Mouse (Mus musculus): ENCODE results near the gene Spef2.
"Not testable (repeated sequence)": the region's sequence is repeated elsewhere in the genome, so short reads cannot be mapped to it uniquely, and the experiment has no call there.

Gene Spef2

DNA sequence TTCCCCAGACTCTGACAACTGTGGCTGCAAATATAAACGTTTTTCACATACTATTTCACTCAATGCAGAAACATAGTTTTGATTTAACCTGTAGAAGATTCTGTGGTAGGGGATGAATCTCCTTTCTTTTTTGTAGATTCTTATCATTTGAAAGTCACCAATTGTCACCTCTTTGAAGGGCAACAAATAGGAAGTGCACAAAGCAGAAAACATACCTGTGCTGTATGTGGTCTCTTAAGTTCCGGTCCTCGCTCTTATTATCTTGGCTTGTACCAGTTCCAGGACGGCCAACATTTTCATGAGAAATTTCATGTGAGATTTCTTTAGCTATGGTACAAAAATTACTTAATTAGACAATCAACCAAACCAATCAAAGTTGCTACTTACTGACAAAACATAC, 80.1 kb downstream of the Spef2 start:
- in situ Hi-C loops (cut with MboI, MseI), result no loop called here

DNA sequence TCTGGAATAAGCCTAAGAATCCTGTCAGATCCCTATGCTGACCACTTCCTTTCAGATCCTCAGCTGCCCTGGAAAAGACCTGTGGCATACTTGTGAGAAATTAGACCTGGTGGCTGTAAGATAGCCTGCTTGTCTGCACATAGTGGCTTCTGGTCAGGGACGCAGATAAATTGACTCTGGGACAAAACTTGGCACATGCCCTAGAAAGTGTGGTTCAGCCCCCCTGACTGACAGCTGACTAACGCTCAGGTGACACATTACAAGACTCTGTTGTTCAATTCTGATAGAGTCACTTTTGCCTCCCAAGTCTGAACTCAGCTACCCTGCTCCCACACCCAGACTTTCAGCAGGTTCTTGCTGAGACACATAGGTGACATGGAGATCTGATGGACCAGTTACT, 83.7 kb downstream of the Spef2 start:
- in situ Hi-C loops (cut with MboI, MseI), result not testable (repeated sequence)

DNA sequence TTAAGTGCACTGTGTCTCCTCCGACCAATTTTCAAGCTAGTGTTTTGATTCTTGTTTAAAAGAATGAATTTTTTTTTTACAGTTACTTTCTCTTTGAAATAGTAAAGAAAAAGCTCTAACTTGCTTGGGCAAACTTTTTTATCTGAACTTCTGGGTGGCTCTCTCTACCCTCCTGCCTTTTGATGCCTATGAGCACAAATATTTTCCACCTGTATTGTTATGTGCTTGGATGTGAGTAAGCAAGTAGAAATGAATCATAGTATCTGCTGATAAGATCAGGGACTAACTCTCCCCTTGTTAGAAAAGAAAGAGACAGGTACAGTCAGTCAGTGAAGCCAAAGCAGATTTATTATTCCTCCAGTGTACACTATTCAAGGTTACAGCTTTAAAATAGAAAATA, 87.5 kb downstream of the Spef2 start:
- in situ Hi-C loops (cut with MboI, MseI), result no loop called here

DNA sequence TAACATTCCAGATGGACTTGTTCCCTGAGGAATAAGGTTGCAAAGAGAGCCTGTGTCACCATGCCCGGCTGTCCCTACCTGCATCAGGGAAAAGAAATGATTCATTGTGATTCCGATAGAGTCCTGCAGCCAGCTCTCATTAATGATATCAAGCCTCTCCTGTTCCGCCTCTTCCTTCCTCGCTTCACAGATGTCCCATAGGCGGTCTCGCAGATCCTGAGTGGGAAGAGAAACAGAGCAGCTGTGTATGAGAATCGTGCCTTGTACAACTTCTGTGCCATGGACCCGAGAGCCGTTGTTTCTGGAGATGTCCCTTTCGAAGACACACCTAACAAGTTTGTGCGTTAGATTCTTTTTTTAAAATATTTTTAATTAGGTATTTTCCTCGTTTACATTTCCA, 114.2 kb downstream of the Spef2 start:
- in situ Hi-C loops (cut with MboI, MseI), result no loop called here

DNA sequence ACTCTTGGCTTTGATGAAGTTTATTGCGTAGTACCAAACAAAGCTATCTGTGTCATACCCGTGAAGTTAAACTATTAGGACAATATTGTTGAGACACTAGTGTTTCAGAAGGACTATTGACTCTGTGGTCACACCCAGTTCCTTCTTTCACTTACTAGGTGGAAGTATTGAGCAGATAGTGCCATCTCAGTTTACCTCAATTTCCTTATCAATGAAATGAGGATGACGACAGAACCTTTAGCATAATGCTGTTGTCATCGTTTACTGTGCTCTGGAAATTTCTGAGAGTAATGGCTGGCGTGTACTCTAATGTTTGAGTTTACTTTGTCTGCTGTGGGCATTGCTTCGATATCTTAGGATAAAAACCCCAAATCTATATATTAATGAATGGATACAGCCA, 117.0 kb downstream of the Spef2 start:
- in situ Hi-C loops (cut with MboI, MseI), result no loop called here

DNA sequence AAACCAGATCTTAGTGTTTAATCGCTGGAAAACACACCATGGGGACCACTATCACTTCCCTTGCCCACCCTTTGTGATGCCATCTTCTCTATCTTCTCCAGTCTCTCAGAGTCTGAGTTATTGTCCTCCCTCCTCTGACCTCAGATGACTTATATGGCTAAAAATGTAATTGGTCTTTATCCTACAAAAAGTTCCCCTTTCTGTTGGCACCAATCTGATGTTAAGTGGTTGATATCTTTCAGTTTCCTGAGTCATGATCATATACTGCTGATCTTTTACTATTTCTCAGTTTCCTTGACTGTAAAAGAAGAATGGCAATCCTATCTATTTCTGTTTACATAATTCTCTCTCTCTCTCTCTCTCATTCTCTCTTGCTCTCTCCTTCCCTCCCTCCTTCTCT, 119.0 kb downstream of the Spef2 start:
- in situ Hi-C loops (cut with MboI, MseI), result no loop called here

DNA sequence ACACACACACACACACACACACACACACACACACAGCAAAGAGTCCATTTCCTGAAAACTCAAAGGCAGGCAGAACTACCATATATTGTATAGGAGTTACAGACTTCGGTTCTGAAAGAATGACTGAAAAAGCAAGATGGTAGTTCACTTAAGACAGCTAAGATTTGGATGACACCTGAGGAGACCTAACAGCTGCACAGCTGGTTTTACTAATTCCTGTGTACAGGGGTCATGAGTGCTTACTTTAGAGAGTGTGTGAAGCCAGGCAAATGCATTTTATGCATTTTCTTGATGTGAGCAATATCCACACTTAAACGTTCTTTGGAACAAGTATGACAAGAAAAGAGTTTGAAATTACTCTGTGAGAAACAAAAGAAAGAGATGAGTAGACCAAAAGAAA, 124.0 kb downstream of the Spef2 start:
- in situ Hi-C loops (cut with MboI, MseI), result no loop called here

DNA sequence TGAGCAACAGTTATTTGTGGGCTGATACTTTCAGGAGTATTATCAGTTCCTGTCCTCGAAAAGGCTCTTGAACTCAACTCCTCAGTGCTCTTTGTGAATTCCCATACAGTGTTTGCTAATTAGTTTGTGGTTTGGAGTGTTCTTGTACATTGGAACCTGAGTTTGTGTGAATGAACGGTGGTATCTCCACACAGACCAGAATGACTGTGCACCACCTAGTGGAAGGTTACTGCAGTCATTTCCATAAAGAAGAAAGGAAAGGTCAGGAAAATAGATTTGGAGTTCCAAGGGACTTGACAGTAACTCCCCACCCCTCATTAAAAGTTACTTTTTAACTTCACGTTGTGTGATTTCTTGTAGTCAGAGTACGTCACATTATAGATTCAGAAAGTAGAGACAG, 140.5 kb downstream of the Spef2 start:
- in situ Hi-C loops (cut with MboI, MseI), result loop anchor here (5.0 kb wide), 1 partner anchor 44 kb away; no protein-coding TSS in a partner anchor

DNA sequence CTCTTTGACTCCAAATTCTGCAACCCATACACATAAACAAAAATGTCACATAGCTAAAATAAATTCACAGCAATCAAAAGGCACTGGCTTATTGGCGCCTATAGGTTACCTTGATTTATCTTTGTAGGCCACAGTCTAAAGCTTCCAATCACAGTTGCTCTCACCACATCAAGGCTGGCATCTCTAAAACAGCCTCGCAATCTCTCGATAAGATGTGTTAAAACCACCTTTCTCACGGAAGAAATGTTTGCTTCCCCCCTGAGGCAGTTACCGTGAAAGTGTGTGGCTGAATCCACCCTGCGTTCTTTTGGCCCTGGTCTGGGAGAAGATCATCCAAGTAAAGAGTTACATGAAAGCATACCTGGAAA, 148.6 kb downstream of the Spef2 start:
- in situ Hi-C loops (cut with MboI, MseI), result no loop called here

DNA sequence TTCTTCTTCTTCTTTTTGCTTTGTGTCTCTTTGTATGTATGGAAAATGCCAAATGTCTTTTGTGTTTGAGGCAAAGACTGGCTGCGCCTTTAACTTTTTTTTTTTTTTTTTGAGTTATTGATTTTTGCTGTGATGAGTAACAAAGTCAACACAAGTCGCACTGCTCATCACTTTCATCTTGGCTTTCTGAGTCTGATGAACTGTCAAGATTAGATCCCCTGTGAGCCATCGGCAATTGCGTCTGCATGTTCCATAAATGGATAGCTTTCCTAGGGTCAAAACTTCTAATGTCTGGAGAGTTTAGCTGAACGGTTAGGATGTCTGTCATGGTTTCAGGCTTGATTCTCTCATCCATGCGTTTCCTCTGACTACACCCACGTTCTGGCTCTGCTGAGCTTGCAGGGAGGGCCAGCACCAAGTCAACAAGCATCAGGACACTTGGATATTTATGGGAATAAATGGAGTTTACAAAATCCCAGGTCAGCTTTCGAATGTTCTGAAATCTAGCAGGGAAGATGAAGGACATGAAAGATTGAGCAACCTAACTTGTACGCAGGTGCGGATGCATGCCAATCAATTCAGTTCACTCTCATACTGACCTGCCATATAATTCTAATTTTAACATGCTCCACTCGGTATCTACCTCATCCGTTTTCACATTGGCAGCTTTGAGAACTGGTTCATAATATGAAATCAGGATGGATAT, 149.1 kb downstream of the Spef2 start:
- in situ Hi-C loops (cut with MboI, MseI), result no loop called here

DNA sequence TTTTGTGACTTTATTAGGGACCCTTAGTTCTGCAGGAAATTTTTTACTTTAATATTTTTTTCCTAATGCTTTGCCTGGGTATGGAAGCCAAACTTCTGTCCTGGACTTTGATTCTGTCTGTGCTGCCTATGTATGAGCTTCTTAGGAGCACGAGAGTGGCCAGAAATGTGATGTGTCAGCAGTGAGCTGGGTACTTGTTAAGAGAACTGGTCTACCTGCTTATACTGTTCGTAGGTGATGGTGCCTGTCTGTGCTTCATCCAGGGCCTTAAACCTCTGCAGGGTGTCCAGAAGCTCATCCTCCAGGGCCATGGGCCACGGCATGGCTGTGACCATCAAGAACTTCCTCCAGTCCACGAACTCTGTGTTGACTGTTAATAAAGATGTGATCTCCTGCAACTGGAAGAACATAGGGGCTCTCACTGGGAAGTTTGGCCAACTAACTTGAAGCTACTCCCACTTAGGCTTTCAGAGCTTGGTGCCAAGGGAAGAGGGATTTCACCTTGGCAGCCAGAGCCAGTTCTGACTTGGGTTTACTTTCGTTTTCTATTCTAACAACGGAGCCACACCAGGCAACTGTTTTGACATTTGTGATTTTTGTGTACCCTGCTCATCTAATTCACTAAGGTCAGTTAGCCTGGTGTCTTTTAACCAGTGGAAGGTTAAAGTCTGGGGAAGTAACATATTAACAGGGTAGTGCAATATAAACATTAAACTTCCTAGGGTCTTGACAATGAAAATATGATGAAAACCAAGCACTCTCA, 152.2 kb downstream of the Spef2 start:
- in situ Hi-C loops (cut with MboI, MseI), result no loop called here

DNA sequence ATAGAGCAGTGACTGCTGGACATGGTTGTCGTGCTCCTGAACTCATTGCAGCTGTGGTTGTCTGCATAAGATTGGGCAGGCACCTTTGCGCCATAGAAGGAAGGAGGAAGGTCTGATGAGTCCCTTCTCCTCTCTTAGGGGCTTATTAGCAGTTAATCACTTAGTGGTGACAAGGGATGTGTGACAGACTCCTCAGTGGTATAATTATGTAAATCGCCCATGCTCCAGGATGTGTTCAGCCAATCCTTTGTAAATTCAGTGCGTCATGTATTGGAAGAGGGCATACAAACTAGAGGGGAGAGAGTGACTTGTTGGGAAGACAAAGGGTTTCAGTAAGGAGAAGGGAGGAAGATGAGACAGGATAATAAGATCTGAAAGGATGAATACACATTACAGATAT, 158.7 kb downstream of the Spef2 start:
- in situ Hi-C loops (cut with MboI, MseI), result no loop called here

DNA sequence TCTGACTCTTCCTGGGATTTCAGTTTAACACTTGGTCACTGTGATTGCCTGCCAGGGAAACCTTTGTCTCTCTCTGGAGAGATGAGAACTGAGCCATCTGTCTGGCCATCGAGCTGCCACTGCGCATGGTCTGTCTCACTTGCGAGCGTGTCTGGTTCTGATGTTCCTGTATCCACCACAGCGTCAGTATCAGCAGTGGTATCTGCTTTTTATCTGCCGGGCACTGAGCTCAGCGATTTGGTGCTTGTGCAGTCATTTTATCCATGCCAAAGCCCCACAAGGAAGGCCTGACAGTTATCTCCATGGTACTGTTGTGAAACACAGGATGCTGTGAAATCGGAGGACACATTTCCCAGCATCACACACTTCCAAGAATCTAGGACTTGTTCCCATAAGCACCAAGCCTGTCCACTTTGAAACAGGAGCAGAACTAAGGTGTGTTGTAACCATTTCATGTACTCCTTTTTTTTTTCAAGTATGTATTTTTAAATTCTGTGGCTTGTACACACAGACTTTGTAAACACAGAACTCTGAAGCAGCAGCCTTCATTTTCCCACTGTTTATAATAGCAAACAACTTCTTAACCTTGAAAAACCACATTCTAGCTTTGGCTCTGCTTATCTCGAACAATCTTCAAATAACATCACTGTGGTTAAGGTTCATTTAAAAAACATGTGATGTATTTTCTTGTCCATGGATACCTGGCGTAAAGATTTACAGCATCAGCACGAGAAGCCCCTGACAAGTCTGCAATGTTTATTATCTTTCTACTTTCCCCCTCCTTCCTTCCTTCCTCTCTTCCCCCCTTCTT, 168.0 kb downstream of the Spef2 start:
- in situ Hi-C loops (cut with MboI, MseI), result no loop called here

DNA sequence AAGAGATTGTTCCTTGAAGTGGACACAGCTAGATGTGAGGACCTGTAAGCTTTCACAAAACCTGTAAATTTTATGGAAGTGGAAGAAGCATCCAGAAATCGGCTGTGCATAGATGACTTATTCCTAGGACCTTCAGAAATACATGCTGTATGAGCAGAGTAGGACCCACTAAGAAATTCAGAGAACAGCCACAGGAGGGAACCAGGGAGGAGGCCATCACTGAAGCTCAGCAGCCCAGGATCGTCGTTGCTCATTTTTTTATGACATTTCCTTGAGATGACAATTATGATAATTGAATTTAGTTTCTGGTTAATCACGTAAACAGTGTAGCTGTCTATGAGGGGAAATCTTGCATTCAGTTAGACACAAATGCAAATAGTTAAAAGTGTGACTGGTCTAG, 171.4 kb downstream of the Spef2 start:
- in situ Hi-C loops (cut with MboI, MseI), result loop anchor here (5.0 kb wide), 1 partner anchor 115 kb away; no protein-coding TSS in a partner anchor

DNA sequence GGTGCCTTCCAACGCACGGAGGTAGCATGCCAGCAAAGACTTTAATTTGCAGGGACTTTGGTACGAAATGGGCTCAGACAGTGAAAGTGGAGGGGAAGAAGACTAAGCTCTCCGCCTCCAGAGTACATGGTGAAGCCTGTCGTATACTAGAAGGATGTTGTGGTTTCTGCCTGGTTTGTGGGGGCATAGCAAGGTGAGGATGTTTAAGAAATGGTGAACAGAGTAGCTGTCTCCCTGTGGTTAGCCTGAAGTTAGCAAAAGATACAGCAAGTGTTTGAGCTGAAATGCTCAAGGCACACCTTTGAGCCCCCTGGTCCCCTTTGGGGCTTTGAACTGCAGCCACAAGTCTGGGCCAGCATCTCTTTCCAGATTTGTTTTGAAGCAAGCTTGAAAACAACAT, 173.9 kb downstream of the Spef2 start:
- in situ Hi-C loops (cut with MboI, MseI), result loop anchor here (5.0 kb wide), 1 partner anchor 112 kb away; no protein-coding TSS in a partner anchor

DNA sequence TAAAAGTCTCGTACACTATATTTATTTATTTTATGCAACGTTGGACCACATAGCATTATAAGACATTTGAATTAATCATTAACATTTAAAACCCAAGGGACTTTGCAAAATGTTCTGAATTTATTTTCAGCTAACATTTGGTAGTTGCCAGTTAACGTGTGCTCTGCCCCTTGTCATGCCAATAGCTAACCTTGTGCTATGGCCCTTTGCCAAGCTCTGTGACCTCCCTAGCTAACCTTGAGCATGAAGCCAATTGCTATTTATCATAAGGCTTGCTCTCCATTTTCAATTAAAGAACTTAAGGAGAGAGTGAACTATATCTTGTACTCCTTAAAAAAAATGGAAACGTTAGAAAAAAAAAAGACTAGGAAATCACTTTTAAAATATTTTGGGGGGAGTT, 175.3 kb downstream of the Spef2 start:
- in situ Hi-C loops (cut with MboI, MseI), result no loop called here

DNA sequence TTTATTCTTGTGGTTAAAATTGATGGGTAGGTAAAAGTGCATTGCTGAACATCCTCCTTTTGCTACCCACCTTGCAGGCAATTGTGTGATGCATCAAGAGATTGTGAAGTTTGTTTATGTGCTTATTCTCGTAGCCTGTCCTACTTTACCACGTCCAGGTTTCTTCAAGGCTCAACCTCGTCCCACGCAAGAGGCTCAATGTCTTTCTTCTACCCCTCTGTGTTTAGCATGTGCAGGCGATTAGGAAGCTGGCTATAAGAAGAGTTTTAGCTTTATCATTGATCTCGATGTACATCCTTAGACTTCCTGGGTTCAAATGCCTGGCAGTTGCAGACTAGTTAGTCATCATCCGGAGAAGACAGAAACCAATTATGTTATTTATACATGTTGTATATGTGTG, 176.0 kb downstream of the Spef2 start:
- in situ Hi-C loops (cut with MboI, MseI), result no loop called here

DNA sequence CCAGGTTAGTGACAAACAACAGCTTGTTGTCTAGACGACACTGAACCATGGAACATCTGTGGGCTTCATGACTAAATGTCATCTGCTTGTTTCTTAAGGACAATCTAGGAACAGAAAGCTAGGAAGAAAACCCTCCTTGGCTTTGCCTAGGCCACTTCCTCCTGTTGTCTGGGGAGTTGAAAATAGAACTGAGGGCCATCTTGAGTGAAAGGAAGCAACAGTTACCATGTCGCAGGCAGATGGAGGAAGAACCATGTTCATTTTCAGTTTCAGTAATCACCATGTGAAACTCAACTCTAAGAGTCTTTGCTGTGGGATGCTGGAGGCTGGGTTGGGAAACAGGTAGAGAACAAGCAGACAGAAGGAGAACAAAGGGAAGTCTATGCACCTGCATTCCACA, 176.8 kb downstream of the Spef2 start:
- in situ Hi-C loops (cut with MboI, MseI), result no loop called here

DNA sequence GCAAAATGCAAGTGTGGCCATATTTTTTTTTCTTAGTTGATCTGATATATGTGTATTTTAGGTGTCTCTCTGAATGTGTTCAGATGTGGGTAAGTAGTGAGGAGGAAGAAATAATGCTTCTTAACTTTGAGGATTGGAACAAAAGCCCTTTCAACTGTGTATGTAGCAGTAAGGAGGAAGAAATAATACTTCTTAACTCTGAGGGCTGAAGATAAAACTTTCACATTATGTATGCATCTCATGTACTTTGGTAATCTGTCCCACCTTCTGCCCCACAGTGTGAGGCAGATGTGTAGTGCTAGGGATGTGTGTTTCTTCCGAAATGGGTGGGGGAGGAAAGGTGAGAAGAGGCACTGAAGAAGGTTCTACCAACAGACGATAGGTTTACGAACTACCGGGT, 181.4 kb downstream of the Spef2 start:
- in situ Hi-C loops (cut with MboI, MseI), result loop anchor here (5.0 kb wide), 2 partner anchors 35 to 740 kb away; partner anchors contain the start of gene Il7r

DNA sequence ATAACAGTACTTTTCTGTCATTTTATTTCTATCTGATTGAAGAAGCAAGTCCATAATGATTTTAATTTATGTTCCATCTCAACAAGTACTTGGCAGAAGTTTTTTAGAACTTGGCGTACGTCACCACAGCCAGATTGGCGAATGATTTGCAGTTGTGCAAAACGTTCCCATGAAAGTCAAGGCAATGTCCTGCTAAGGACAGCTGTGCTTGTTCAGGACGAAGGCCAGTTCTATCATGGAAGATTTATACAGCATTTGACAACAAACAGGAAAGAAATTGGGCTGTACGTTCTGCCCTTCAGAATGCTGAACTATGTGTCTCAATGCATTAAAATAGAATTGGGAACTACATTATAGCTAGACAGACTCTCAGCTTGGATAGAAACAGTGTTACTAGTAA, 183.3 kb downstream of the Spef2 start:
- in situ Hi-C loops (cut with MboI, MseI), result loop anchor here (5.0 kb wide), 2 partner anchors 33 to 742 kb away; partner anchors contain the start of gene Il7r

DNA sequence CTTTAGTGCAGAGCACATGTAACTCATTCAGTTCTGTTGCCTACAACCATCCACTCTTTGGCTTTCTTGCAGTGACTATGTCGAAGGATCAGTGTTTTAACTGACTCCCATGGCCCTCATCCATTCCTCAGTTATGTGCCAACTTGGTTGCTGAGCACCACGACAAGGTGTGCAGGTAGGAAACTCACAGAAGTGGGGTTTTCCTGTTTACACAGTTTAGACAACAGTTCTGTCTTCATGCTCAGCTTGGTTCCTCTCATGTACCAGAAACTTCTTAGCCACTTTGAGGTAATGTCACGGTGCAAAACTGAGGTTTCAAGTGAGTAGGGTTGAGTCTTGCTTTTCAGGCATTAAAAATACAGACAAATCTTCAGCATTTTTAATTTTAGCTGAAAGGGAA, 184.5 kb downstream of the Spef2 start:
- in situ Hi-C loops (cut with MboI, MseI), result no loop called here

DNA sequence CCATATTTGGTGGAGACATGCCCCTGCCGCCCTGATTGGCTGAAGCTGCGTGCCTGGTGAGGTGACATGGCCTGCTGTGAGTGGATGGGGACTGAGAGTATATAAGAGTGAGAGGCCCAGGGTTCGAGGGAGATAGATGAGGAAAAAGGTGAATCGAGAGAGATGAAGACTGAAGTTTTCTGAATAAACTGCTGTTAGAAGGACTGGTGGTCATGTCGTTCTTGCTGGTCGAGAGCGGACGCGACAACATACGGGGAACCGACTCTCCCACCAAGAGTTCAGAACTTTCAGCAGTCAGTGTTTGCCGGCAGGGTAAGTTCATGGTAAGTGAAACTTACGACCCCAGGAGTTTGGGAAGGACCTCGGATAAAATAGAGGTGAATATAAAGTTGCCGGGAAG, 191.4 kb downstream of the Spef2 start:
- in situ Hi-C loops (cut with MboI, MseI), result not testable (repeated sequence)
